Mouse (Mus musculus) kidney, adult 9 months (tissue): Measurements from ENCODE around the gene Olfr1325.
"Not testable (repeated sequence)": the region's sequence is repeated elsewhere in the genome, so short reads cannot be mapped to it uniquely, and the experiment has no call there.

ENCODE experiments used
- DNase-seq: peaks from one replicate; pipeline ENCODE4 v3.0.0; 2022

The Olfr1325 gene

DNA sequence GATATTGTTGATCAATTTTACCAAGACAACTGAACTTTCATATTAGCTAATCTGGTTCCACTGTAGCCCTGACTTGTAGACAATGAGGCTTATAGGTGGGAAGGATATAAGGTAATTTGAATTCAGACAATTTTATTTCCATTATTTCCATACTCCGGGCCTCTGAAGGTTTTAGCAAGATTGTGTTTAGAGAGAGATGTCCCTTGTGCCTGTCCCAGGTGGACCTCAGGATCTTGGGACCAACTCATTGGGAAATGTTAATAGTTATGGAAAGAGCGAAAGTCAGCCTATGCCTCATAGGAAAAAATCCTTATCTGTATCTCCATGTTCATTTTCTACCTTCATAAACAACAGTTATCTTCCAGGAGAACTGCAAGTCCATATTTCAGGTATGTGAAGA, at the start of gene Olfr1325:
Gene Olfr1325, plus strand, starts transcription at position 301 of the 400 bp plus-strand sequence.
- no peak for DNase-seq

- no peak for DNase-seq
Measured at GRCm38 (mm10) chrX:74574788-74575187, 17.7 kb upstream of the Olfr1325 start, which contains the start of gene Olfr1326-ps1. Gene Olfr1326-ps1 (minus strand): TSS chrX:74574888.

DNA sequence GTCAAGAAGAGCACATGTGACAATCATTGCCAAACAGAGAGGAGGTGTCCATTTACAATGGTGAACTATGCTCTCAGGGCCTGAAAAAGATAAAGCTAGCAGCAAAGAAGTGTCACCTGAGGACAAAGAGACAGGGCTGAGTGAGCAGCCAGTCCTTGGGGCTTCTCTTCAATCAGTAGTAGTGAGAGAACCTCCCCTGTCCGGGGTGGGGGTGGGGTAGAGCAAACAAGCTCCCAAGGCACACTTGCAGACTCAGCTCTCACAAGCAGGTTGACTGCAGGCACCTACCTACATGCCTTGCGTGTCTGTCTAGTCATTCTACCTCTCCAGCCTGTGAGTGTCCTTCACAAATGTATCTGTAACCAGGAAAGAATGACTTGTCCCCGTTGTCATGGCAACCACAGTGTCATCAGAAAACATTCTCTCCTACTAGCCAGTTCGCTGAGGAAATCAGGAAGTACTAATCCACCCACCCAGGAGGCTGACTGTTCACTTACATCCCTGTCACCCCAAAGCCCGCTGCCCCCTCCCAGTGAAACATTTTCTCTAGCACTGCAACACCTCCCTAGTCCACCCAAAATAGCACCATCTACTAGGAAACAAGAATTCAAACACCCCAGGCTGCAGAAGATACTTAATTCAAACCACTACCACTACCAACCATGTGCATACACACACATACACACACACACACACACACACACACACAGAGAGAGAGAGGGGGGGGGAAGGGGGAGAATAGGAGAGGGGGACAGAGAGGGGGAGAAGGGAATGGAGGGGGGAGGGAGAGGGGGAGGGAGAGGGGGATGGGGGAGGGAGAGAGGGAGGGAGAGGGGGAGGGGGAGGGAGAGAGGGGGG, 53.2 kb downstream of the Olfr1325 start, which contains the start of gene Gm5640:
Gene Gm5640, minus strand, starts transcription at position 170 of the 858 bp plus-strand sequence.
- DNase-seq = peak; percentile 14

DNA sequence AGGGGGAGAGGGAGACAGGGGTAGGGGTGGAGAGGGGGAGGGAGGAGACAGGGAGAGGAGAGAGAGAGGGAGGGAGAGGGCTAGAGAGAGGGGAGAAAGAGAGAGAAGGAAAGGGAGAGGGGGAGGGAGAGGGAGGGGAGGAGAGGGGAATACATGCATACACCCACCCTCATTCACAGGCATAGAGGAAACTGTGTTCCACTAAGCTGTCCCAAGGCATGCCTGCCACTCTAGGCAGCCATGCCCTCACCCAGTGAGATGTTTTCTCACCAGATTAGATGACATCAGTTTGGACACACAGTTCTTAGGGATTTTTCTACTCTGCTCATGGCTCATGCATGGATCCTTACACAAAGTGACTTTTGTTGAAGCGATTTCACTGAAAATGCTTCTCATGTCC, 53.9 kb downstream of the Olfr1325 start:
- DNase-seq = not testable (repeated sequence)
